Mouse (Mus musculus) cerebellum, adult 2 months (tissue): ENCODE measurements around the gene Vmn2r80. TPM values are rescaled to one million over a fixed set of nuclear protein-coding genes. Genes with fewer than 3 reads are reported as not detected.
"Not testable (repeated sequence)": the region's sequence is repeated elsewhere in the genome, so short reads cannot be mapped to it uniquely, and the experiment has no call there.

Source experiments
- DNase-seq, 2 experiments: peaks; one replicate each; pipeline ENCODE4 v3.0.0; 2021
- H3K27ac ChIP-seq: fragments of 200-500 bp; 2 replicates; pipeline ENCODE4 v1.5.1; 2012; ENCODE audit warnings: low read length, control low read depth, inconsistent platforms; ENCODE audit not compliant: insufficient read depth
- H3K27me3 ChIP-seq: fragments of 200-500 bp; 2 replicates; pipeline ENCODE4 v1.6.1; 2012; ENCODE audit warnings: inconsistent platforms, mild to moderate bottlenecking, low read length, moderate library complexity; ENCODE audit not compliant: control insufficient read depth, insufficient read depth
- H3K4me1 ChIP-seq: fragments of 200-500 bp; 2 replicates; pipeline ENCODE4 v1.6.1; 2011; ENCODE audit warnings: low read length; ENCODE audit not compliant: control insufficient read depth, insufficient read depth
- H3K4me3 ChIP-seq: fragments of 200-500 bp; replicated peaks from 2 replicates; pipeline ENCODE3; 2011; ENCODE audit warnings: mild to moderate bottlenecking, low read depth, low read length, control low read depth; ENCODE audit not compliant: insufficient read depth
- CTCF ChIP-seq: fragments of 200-500 bp; IDR thresholded peaks from 2 replicates; pipeline ENCODE4 v1.5.1; 2011; ENCODE audit warnings: low read depth, mild to moderate bottlenecking, control low read depth, low read length, moderate library complexity, borderline replicate concordance; ENCODE audit not compliant: insufficient read depth
- POLR2A ChIP-seq: fragments of 200-500 bp; IDR thresholded peaks from 2 replicates; pipeline ENCODE4 v1.6.1; 2011; ENCODE audit warnings: low read length, control low read depth, borderline replicate concordance; ENCODE audit not compliant: insufficient read depth
- WGBS: fragments of 180-500 bp; shearing (Covaris S2); methylation state at CpG from one replicate; pipeline ENCODE4 v1.1.7; 2018; 5-methylcytosine and 5-hydroxymethylcytosine counted together
- polyA plus RNA-seq: library from polyadenylated mRNA; depleted of rRNA; stranded (reverse); fragments of >200 nt; gene quantifications from 2 replicates; pipeline ENCODE4 v1.2.3, GENCODE M21; 2012; rRNA removed

The Vmn2r80 gene
- polyA plus RNA-seq = not detected in 2 replicates

- H3K27me3 ChIP-seq, DNase-seq, H3K4me1 ChIP-seq, H3K4me3 ChIP-seq, H3K27ac ChIP-seq: not testable (repeated sequence)
- WGBS = 74% methylated on average over 4 of the region's 4 CpGs
These were observed at the start of gene Vmn2r80 for GRCm38 (mm10) chr10:79148469-79148868. TSS of gene Vmn2r80 (plus strand) at chr10:79148769.

GRCm38 (mm10) chr10:79106325-79107282, 42.0 kb upstream of the Vmn2r80 start:
- Histone ChIP-seq H3K4me3 (no peak overlapping the region), H3K27me3 (no peaks in the 10 kb centered on the region), H3K4me1 (no peaks in the 10 kb centered on the region), H3K27ac (no peak overlapping the region)
- 76% methylated on average over 8 of the region's 8 CpGs for WGBS
- no peak for TF ChIP-seq CTCF
- no peak for TF ChIP-seq POLR2A
- no peak for DNase-seq

GRCm38 (mm10) chr10:79107531-79107930, 41.0 kb upstream of the Vmn2r80 start:
- H3K27me3 ChIP-seq = no peaks in the 10 kb centered on the region
- no peak overlapping the region for H3K27ac ChIP-seq
- H3K4me3 ChIP-seq = no peak overlapping the region
- no peak for TF ChIP-seq POLR2A
- TF ChIP-seq CTCF = no peak
- WGBS = 73% methylated on average over 2 of the region's 2 CpGs
- H3K4me1 ChIP-seq = no peaks in the 10 kb centered on the region
- no peak for DNase-seq

- 68% methylated on average over 1 of the region's 1 CpGs for WGBS
- H3K27ac ChIP-seq = no peak overlapping the region
- H3K4me1 ChIP-seq = no peaks in the 10 kb centered on the region
- no peak overlapping the region for H3K4me3 ChIP-seq
- no peak for DNase-seq
- TF ChIP-seq POLR2A (no peak), CTCF (no peak)
- no peaks in the 10 kb centered on the region for H3K27me3 ChIP-seq
These were observed 39.4 kb upstream of the Vmn2r80 start for GRCm38 (mm10) chr10:79109156-79109555.

GRCm38 (mm10) chr10:79110482-79110881, 38.1 kb upstream of the Vmn2r80 start:
- Histone ChIP-seq H3K4me3 (no peak overlapping the region), H3K4me1 (no peaks in the 10 kb centered on the region), H3K27ac (no peak overlapping the region), H3K27me3 (no peaks in the 10 kb centered on the region)
- TF ChIP-seq POLR2A (no peak), CTCF (no peak)
- 78% methylated on average over 5 of the region's 5 CpGs for WGBS
- DNase-seq = no peak

- no peak for DNase-seq
- Histone ChIP-seq H3K4me3 (no peak overlapping the region), H3K27me3 (no peaks in the 10 kb centered on the region), H3K27ac (no peak overlapping the region), H3K4me1 (no peaks in the 10 kb centered on the region)
- TF ChIP-seq CTCF = no peak
- TF ChIP-seq POLR2A = no peak
- 73% methylated on average over 1 of the region's 1 CpGs for WGBS
These were observed 33.5 kb upstream of the Vmn2r80 start for GRCm38 (mm10) chr10:79115085-79115484.

- Histone ChIP-seq H3K4me1 (no peaks in the 10 kb centered on the region), H3K4me3 (no peak overlapping the region), H3K27me3 (no peaks in the 10 kb centered on the region), H3K27ac (no peak overlapping the region)
- TF ChIP-seq CTCF (peak; percentile 52; the same call in 1 of the 2 replicates), POLR2A (no peak)
- 40% methylated on average over 4 of the region's 4 CpGs for WGBS
- peak; percentile 25 to 46 for DNase-seq
These were observed 32.3 kb upstream of the Vmn2r80 start for GRCm38 (mm10) chr10:79116125-79116849.

GRCm38 (mm10) chr10:79151602-79152001, 3.0 kb downstream of the Vmn2r80 start:
- H3K27ac ChIP-seq = no peak overlapping the region
- DNase-seq = no peak
- H3K4me3 ChIP-seq = no peak overlapping the region
- TF ChIP-seq POLR2A = no peak
- no peak for TF ChIP-seq CTCF
- H3K4me1 ChIP-seq = no peaks in the 10 kb centered on the region
- H3K27me3 ChIP-seq = no peaks in the 10 kb centered on the region

- not testable (repeated sequence) for H3K4me3 ChIP-seq, DNase-seq, H3K4me1 ChIP-seq, H3K27ac ChIP-seq, H3K27me3 ChIP-seq
- WGBS = 80% methylated on average over 1 of the region's 1 CpGs
These were observed 51.4 kb downstream of the Vmn2r80 start for GRCm38 (mm10) chr10:79199973-79200372.
